Mouse (Mus musculus): ENCODE data around the gene Hoxd9. TPM values are rescaled to one million over a fixed set of nuclear protein-coding genes. Genes with fewer than 3 reads are reported as not detected.

Gene Hoxd9
- polyA plus RNA-seq, 1 experiment from 2014 or later, result not detected

- H3K4me2 ChIP-seq, result no peak overlapping the region
- H3K9ac ChIP-seq (ENCODE audit: low read length), result no peak overlapping the region
- H3K4me1 ChIP-seq (ENCODE audit: control insufficient read depth, insufficient read depth, low read length), result peaks cover 6% of the 10 kb centered on the region
- ATAC-seq (ENCODE audit: low FRiP score), result no peak
- WGBS, result 1% methylated on average over 43 of the region's 43 CpGs
- H3K9me3 ChIP-seq (ENCODE audit: control insufficient read depth, low read length), result no peaks in the 10 kb centered on the region
- peaks cover 97% of the 10 kb centered on the region for H3K27me3 ChIP-seq (ENCODE audit: control insufficient read depth, insufficient read depth, low read length)
- H3K27ac ChIP-seq (ENCODE audit: low read depth, low read length), result no peak overlapping the region
- 0 out of 2 replicates have a peak overlapping the region, but pooled peaks have one; percentile 3 for H3K4me3 ChIP-seq (ENCODE audit: low read depth, low read length)
- H3K36me3 ChIP-seq (ENCODE audit: control insufficient read depth, insufficient read depth, low read length), result no peaks in the 10 kb centered on the region
- no peak for DNase-seq (ENCODE audit: low spot score, missing footprints)
Measured at GRCm38 (mm10) chr2:74726973-74727639, 29.6 kb downstream of the Hoxd9 start.

- Histone ChIP-seq H3K27ac (ENCODE audit: low read depth, low read length) (no peak overlapping the region), H3K9ac (ENCODE audit: low read length) (no peak overlapping the region), H3K36me3 (ENCODE audit: control insufficient read depth, insufficient read depth, low read length) (no peaks in the 10 kb centered on the region), H3K27me3 (ENCODE audit: control insufficient read depth, insufficient read depth, low read length) (peaks cover 97% of the 10 kb centered on the region), H3K4me1 (ENCODE audit: control insufficient read depth, insufficient read depth, low read length) (peaks cover 6% of the 10 kb centered on the region), H3K4me3 (ENCODE audit: low read depth, low read length) (0 out of 2 replicates have a peak overlapping the region, but pooled peaks have one; percentile 3), H3K9me3 (ENCODE audit: control insufficient read depth, low read length) (no peaks in the 10 kb centered on the region), H3K4me2 (no peak overlapping the region)
- no peak for ATAC-seq (ENCODE audit: low FRiP score)
- WGBS, result under 1% methylated on average over 25 of the region's 25 CpGs
- DNase-seq (ENCODE audit: low spot score, missing footprints), result no peak
Measured at GRCm38 (mm10) chr2:74727640-74728302, 30.2 kb downstream of the Hoxd9 start.

DNA sequence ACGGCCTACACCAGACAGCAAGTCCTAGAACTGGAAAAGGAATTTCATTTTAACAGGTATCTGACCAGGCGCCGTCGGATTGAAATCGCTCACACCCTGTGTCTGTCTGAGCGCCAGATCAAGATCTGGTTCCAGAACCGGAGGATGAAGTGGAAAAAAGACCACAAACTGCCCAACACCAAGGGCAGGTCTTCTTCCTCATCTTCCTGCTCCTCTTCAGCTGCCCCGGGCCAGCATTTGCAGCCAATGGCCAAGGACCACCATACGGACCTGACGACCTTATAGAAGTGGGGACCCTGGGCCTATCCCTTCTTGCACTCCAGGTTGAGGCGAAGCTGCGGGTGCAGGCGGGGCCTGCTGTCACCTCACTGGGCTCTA lies 30.8 kb downstream of the Hoxd9 start:
- ATAC-seq (ENCODE audit: low FRiP score) (no peak), DNase-seq (ENCODE audit: low spot score, missing footprints) (no peak)
- H3K27ac ChIP-seq (ENCODE audit: low read depth, low read length), result no peak overlapping the region
- H3K4me3 ChIP-seq (ENCODE audit: low read depth, low read length), result no peak overlapping the region
- no peak overlapping the region for H3K4me2 ChIP-seq
- H3K36me3 ChIP-seq (ENCODE audit: control insufficient read depth, insufficient read depth, low read length), result no peaks in the 10 kb centered on the region
- WGBS, result under 1% methylated on average over 13 of the region's 13 CpGs
- H3K9ac ChIP-seq (ENCODE audit: low read length), result no peak overlapping the region
- peaks cover 6% of the 10 kb centered on the region for H3K4me1 ChIP-seq (ENCODE audit: control insufficient read depth, insufficient read depth, low read length)
- no peaks in the 10 kb centered on the region for H3K9me3 ChIP-seq (ENCODE audit: control insufficient read depth, low read length)
- peaks cover 97% of the 10 kb centered on the region for H3K27me3 ChIP-seq (ENCODE audit: control insufficient read depth, insufficient read depth, low read length)

DNA sequence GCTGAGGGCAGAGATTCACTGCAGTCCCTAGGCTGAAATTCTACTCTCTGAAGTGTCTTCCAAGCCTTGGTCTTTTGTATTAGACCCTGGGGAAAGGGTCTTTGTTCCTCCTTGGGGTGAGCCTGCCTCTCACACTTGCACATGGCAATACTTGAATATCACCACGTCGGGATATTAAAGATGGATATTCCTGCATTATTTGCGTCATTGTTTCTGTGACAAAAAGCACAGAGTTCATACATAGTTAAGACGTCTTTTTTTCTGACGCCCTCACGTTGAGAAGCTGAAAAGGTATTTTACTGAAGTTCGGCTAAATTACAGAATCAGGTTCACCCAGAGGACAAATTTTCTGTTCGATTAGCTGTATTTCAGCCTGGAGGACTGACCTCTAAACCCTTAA lies 32.8 kb downstream of the Hoxd9 start:
- Histone ChIP-seq H3K9ac (ENCODE audit: low read length) (no peak overlapping the region), H3K9me3 (ENCODE audit: control insufficient read depth, low read length) (no peaks in the 10 kb centered on the region), H3K4me3 (ENCODE audit: low read depth, low read length) (no peak overlapping the region), H3K36me3 (ENCODE audit: control insufficient read depth, insufficient read depth, low read length) (no peaks in the 10 kb centered on the region), H3K4me1 (ENCODE audit: control insufficient read depth, insufficient read depth, low read length) (peaks cover 6% of the 10 kb centered on the region), H3K4me2 (no peak overlapping the region), H3K27me3 (ENCODE audit: control insufficient read depth, insufficient read depth, low read length) (peaks cover 95% of the 10 kb centered on the region), H3K27ac (ENCODE audit: low read depth, low read length) (no peak overlapping the region)
- 3% methylated on average over 8 of the region's 8 CpGs for WGBS
- ATAC-seq (ENCODE audit: low FRiP score) (no peak), DNase-seq (ENCODE audit: low spot score, missing footprints) (no peak)

DNA sequence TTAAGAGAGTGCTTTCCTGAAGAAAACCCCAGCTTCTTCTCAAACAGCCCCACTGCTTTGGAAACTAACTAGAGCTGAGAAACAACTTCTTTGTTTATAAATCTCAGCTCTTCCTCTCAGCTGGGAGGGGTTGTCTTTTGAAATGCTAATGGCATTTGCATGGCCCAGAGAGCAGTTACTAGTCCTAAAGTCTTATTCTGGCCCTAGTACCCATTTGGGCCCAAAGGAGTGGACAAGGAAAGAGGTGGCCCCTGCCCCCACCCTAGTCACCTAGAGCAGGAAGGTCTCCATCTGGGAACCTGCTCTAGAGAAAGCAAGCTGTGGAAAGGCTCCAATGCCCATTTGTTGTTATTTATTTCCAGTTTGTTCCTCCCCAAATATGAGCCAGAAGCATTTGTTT lies 33.5 kb downstream of the Hoxd9 start:
- peaks cover 95% of the 10 kb centered on the region for H3K27me3 ChIP-seq (ENCODE audit: control insufficient read depth, insufficient read depth, low read length)
- DNase-seq (ENCODE audit: low spot score, missing footprints) (no peak), ATAC-seq (ENCODE audit: low FRiP score) (no peak)
- no peak overlapping the region for H3K4me2 ChIP-seq
- no peaks in the 10 kb centered on the region for H3K9me3 ChIP-seq (ENCODE audit: control insufficient read depth, low read length)
- H3K36me3 ChIP-seq (ENCODE audit: control insufficient read depth, insufficient read depth, low read length), result no peaks in the 10 kb centered on the region
- H3K9ac ChIP-seq (ENCODE audit: low read length), result no peak overlapping the region
- no peak overlapping the region for H3K27ac ChIP-seq (ENCODE audit: low read depth, low read length)
- H3K4me3 ChIP-seq (ENCODE audit: low read depth, low read length), result no peak overlapping the region
- peaks cover 6% of the 10 kb centered on the region for H3K4me1 ChIP-seq (ENCODE audit: control insufficient read depth, insufficient read depth, low read length)

DNA sequence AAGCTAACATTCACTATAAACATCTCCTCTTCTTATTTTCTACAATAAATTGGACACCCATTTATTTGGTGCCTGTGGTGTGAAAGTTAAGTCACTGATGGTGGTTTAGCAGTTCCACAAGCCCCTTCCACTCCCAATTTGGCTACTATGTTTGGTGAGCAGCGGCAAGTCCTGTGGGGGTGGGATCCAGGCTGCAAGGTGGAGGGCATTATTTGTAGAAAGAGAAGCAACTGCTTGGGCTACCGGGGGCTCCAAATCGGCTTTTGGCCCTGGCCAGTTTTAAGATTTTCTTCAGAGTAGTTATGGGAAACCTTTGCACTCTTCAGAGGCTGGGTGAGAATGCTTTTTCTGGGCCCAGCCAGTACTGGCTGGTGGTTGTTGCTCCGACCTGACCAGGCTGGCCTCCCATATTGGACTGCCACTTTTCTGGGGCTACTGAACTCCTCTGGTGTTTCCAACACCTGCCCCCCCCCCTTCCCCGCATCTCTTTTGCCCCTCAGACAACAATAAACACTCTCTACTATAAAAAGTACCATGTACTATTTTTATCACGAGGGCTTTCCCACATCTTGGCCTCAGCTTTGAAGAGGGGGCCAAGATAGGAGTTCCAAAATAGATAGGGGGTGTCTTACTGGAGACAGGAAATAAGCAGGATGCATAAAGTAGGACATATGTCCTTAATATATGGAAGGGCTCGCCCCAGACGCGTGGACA lies 34.4 kb downstream of the Hoxd9 start:
- H3K9ac ChIP-seq (ENCODE audit: low read length), result no peak overlapping the region
- H3K4me3 ChIP-seq (ENCODE audit: low read depth, low read length), result no peak overlapping the region
- H3K9me3 ChIP-seq (ENCODE audit: control insufficient read depth, low read length), result no peaks in the 10 kb centered on the region
- DNase-seq (ENCODE audit: low spot score, missing footprints), result no peak
- H3K4me2 ChIP-seq, result no peak overlapping the region
- H3K27ac ChIP-seq (ENCODE audit: low read depth, low read length), result no peak overlapping the region
- no peaks in the 10 kb centered on the region for H3K36me3 ChIP-seq (ENCODE audit: control insufficient read depth, insufficient read depth, low read length)
- ATAC-seq (ENCODE audit: low FRiP score), result no peak
- 2% methylated on average over 9 of the region's 9 CpGs for WGBS
- peaks cover 8% of the 10 kb centered on the region for H3K4me1 ChIP-seq (ENCODE audit: control insufficient read depth, insufficient read depth, low read length)
- peaks cover 95% of the 10 kb centered on the region for H3K27me3 ChIP-seq (ENCODE audit: control insufficient read depth, insufficient read depth, low read length)

DNA sequence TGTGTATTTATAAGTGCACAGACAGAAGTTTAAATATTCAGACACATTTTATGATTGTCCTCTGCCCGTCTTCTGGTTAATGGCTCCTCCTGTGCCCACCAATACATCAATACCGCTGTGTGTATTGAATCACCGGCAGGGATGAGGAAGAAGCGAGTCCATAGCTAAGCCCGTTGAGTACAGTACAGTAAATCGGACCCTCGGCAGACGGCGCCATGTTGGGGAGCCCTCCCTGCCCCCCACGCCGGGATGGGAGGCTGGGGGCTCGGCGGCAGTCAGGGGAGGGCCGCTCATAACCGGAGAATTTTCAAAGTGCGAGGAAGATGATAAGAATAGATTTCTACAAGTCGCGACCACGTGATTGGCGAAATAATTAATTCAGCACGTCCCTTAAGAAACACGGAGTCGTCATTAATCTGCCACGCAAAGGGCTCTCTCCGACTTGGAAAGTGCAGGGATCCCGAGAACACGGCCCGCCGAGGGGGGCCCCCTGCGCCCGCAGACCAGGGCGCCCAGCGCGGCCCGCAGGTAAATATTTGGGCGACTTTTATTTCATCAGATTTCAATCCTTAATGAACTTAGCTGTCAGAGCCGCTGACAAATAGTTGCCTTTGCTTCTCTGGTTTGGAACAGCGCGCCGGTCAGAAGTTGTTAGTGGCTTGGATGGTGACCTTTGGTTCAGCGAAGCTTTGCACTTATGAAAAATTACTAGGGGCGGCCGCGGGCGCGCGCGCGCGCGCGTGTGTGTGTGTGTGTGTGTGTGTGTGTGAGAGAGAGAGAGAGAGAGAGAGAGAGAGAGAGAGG lies 35.2 kb downstream of the Hoxd9 start:
- Histone ChIP-seq H3K4me2 (no peak overlapping the region), H3K4me1 (ENCODE audit: control insufficient read depth, insufficient read depth, low read length) (0 out of 2 replicates have a peak, but pooled peaks cover 2% of the 10 kb centered on the region), H3K36me3 (ENCODE audit: control insufficient read depth, insufficient read depth, low read length) (no peaks in the 10 kb centered on the region), H3K27ac (ENCODE audit: low read depth, low read length) (no peak overlapping the region), H3K4me3 (ENCODE audit: low read depth, low read length) (no peak overlapping the region), H3K9me3 (ENCODE audit: control insufficient read depth, low read length) (no peaks in the 10 kb centered on the region), H3K9ac (ENCODE audit: low read length) (no peak overlapping the region), H3K27me3 (ENCODE audit: control insufficient read depth, insufficient read depth, low read length) (peaks cover 95% of the 10 kb centered on the region)
- DNase-seq (ENCODE audit: low spot score, missing footprints), result no peak
- ATAC-seq (ENCODE audit: low FRiP score), result no peak
- WGBS, result 1% methylated on average over 52 of the region's 52 CpGs

DNA sequence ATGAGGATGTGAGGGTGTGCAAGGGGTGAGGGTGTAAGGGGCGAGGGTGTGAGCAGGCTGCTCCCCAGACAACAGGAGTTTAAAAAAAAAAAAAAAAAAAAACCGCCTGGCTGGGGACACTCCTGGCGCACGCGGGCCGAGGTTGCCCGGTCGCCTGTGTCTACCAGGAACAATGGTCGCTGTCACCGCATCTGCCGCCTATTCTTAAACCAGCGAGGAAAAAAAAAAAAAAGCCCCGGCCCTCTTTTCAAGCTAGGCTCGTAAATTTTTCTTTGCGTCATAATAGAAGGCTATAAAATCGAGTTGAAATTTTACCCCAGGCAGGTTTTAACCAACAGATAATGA lies 35.8 kb downstream of the Hoxd9 start:
- Histone ChIP-seq H3K4me2 (no peak overlapping the region), H3K27me3 (ENCODE audit: control insufficient read depth, insufficient read depth, low read length) (peaks cover 95% of the 10 kb centered on the region), H3K9ac (ENCODE audit: low read length) (no peak overlapping the region), H3K4me3 (ENCODE audit: low read depth, low read length) (no peak overlapping the region), H3K27ac (ENCODE audit: low read depth, low read length) (no peak overlapping the region), H3K4me1 (ENCODE audit: control insufficient read depth, insufficient read depth, low read length) (0 out of 2 replicates have a peak, but pooled peaks cover 2% of the 10 kb centered on the region), H3K36me3 (ENCODE audit: control insufficient read depth, insufficient read depth, low read length) (no peaks in the 10 kb centered on the region), H3K9me3 (ENCODE audit: control insufficient read depth, low read length) (no peaks in the 10 kb centered on the region)
- ATAC-seq (ENCODE audit: low FRiP score) (no peak), DNase-seq (ENCODE audit: low spot score, missing footprints) (no peak)
- WGBS, result under 1% methylated on average over 15 of the region's 16 CpGs
